Mouse (Mus musculus) cortical plate, adult 2 months (tissue): ENCODE measurements around the gene Dbil5. TPM values are rescaled to one million over a fixed set of nuclear protein-coding genes. Genes with fewer than 3 reads are reported as not detected.

ENCODE experiments used
- H3K27ac ChIP-seq: fragments of 200-500 bp; 2 replicates; pipeline ENCODE4 v1.5.1; 2012; ENCODE audit warnings: low read length, control low read depth, inconsistent platforms; ENCODE audit not compliant: insufficient read depth
- H3K4me1 ChIP-seq: fragments of 200-500 bp; 2 replicates; pipeline ENCODE4 v1.6.1; 2011; ENCODE audit warnings: low read length; ENCODE audit not compliant: control insufficient read depth, insufficient read depth
- H3K4me3 ChIP-seq: fragments of 200-500 bp; 2 replicates; pipeline ENCODE4 v1.5.1; 2011; ENCODE audit warnings: mild to moderate bottlenecking, low read length, control low read depth; ENCODE audit not compliant: insufficient read depth
- CTCF ChIP-seq: fragments of 200-500 bp; IDR thresholded peaks from 2 replicates; pipeline ENCODE4 v1.5.1; 2011; ENCODE audit warnings: mild to moderate bottlenecking, control low read depth, low read length; ENCODE audit not compliant: insufficient read depth; ENCODE audit errors: extremely low read depth
- POLR2A ChIP-seq: fragments of 200-500 bp; IDR thresholded peaks from 2 replicates; pipeline ENCODE4 v1.6.1; 2011; ENCODE audit warnings: mild to moderate bottlenecking, low read length, control low read depth; ENCODE audit not compliant: insufficient read depth; ENCODE audit errors: extremely low read depth
- polyA plus RNA-seq: library from polyadenylated mRNA; depleted of rRNA; stranded (reverse); fragments of >200 nt; gene quantifications from 2 replicates; pipeline ENCODE4 v1.2.3, GENCODE M21; 2012

Gene Dbil5
- polyA plus RNA-seq, 1 experiment = 1.9 TPM

- H3K4me3 ChIP-seq = no peak overlapping the region
- TF ChIP-seq CTCF (no peak), POLR2A (no peak)
- H3K4me1 ChIP-seq = no peaks in the 10 kb centered on the region
- H3K27ac ChIP-seq = no peak overlapping the region
These were observed 7.2 kb downstream of the Dbil5 start for GRCm38 (mm10) chr11:76224631-76225030.

DNA sequence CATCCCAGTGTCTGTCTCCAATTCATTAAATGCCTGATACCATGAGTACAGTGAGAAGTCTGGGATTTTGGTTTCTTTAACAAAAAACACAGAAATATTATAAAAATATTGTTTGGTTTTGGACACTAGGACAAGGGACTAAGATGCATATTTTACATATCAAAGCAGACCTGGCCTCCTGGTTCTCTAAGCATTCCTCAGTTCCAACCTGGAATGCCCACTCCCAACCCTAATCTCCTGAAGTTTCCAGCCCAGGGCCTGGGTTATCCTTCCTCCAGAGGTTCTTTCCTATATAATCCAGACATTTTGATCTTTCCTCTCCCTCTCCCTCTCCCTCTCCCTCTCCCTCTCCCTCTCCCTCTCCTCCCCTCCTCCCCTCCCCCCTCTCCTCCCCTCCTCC, 7.6 kb downstream of the Dbil5 start:
- Histone ChIP-seq H3K4me3 (no peak overlapping the region), H3K4me1 (no peaks in the 10 kb centered on the region), H3K27ac (no peak overlapping the region)
- no peak for TF ChIP-seq POLR2A
- TF ChIP-seq CTCF = no peak

DNA sequence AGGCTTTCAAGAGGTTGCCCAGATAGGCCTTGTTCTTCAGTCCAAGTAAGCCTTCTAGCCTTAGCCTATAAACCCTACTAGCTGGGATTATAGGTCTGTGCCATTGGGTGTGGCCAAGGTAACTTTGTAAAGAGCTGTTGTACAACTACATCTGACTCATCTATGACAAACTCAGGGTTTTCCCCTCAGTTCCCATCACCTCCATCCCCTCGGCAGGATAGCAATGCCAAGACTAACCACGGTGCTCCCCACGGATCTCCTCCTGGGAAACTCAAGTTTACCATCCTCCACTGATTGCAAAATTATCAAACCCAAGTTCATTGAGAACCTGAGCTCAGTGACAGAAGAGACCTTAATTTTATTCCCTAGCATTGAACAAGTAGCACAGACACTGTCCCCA, 18.7 kb downstream of the Dbil5 start:
- H3K4me1 ChIP-seq = no peaks in the 10 kb centered on the region
- H3K4me3 ChIP-seq = no peak overlapping the region
- TF ChIP-seq CTCF (no peak), POLR2A (no peak)
- H3K27ac ChIP-seq = no peak overlapping the region

DNA sequence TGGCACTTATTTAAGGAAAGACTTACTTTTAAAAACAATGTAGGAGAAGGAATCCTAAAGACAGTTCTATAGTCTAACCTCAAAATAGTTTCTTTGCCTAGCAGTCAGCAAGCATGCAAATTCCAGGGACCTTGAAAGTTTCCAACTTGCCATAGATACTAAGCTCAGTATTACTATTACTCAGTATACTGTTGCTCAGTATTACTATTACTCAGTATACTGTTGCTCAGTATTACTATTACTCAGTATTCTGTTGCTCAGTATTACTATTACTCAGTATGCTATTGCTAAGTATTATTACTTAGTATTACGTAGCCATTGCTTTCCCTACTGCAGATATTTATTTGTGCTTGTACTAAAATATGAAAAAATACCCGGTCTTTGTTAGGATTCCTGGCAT, 22.3 kb downstream of the Dbil5 start:
- Histone ChIP-seq H3K4me1 (peaks cover 3% of the 10 kb centered on the region; the same call in 1 of the 2 replicates), H3K4me3 (no peak overlapping the region), H3K27ac (no peak overlapping the region)
- TF ChIP-seq POLR2A (no peak), CTCF (no peak)

GRCm38 (mm10) chr11:76242901-76243810, 25.7 kb downstream of the Dbil5 start, which contains the start of the genes Mrm3 and Glod4:
Mrm3 (plus strand) TSS chr11:76243715.
Glod4 (minus strand) TSS chr11:76243725.
- Histone ChIP-seq H3K4me1 (peaks cover 3% of the 10 kb centered on the region; the same call in 1 of the 2 replicates), H3K27ac (0 out of 2 replicates have a peak within 1 kb of the TSS, but pooled peaks have one; percentile 58), H3K4me3 (peak within 1 kb of the TSS; percentile 80)
- TF ChIP-seq POLR2A = peak; percentile 91
- TF ChIP-seq CTCF = no peak

DNA sequence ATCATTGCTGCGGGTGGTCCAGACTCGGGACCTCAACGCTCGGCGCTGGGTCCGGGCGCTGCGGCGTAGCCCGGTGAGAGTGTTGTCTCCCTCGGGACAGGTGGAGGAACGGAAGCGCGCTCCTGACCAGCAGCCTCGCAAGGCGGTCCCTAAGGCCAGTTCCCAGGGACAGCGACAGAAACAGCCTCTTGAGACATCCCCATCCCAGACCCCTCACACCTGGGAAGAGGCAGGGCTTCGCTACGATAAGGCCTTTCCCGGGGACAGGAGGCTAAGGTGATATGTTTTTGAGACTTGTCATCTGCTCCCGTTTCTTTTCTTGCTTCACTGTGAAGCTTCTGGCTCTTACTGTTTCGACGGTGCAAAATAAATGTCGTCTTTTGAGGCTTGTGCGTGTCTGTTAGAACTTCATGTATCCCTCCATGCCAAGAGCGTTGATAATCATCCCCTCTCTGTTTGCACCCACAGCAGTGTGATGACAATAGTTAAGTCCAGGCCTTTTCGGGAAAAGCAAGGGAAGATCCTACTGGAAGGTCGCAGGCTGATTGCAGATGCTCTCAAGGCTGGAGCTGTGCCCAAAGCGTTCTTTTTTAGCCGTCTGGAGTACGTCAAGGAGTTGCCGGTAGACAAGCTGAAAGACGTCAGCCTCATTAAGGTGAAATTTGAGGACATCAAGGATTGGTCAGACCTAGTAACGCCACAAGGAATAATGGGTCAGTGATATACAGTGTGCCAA, 26.6 kb downstream of the Dbil5 start:
- no peak for TF ChIP-seq POLR2A
- TF ChIP-seq CTCF = no peak
- H3K27ac ChIP-seq = no peak overlapping the region
- peaks cover 3% of the 10 kb centered on the region; the same call in 1 of the 2 replicates for H3K4me1 ChIP-seq
- H3K4me3 ChIP-seq = peak overlapping the region; percentile 80

DNA sequence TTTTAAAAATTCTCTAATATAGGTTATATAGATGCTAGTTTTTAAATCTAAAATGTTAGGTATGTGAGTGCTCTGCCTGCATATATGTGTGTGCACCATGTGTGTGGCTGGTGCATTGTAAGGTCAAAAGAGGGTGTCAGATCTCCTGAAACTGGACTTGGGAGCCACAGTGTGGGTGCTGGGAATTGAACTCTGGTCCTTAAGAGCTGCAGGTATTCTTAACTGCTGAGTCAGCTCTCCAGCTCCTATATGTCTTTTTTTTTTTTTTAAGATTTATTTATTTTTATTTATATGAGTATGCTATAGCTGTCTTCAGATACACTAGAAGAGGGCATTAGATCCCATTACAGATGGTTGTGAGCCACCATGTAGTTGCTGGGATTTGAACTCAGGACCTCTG, 29.0 kb downstream of the Dbil5 start:
- Histone ChIP-seq H3K27ac (no peak overlapping the region), H3K4me3 (no peak overlapping the region), H3K4me1 (peaks cover 3% of the 10 kb centered on the region; the same call in 1 of the 2 replicates)
- TF ChIP-seq CTCF = no peak
- TF ChIP-seq POLR2A = no peak

- TF ChIP-seq POLR2A = no peak
- no peak for TF ChIP-seq CTCF
- H3K27ac ChIP-seq = no peak overlapping the region
- no peak overlapping the region for H3K4me3 ChIP-seq
- peaks cover 3% of the 10 kb centered on the region; the same call in 1 of the 2 replicates for H3K4me1 ChIP-seq
These were observed 29.8 kb downstream of the Dbil5 start for GRCm38 (mm10) chr11:76247239-76247638.

DNA sequence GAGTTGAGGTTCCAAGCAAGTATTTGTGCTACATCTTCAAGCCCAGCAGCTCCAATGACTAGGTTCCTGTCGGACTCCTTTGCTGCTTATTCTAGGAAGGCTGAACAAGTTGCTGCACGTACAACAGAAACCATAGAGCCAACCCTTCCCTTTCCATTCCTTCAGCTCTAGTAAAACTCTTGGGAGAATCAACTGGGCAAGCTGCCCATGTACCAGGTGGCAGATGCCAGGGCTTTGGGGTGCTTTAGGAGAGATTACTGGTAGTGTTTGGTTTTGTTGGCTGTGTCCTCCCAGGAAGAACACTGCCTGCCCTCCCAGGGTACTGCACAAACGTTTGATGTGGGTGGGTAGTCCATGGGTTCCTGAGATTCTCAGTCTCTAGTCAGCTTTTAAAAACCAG, 34.6 kb downstream of the Dbil5 start:
- Histone ChIP-seq H3K27ac (no peak overlapping the region), H3K4me3 (no peak overlapping the region), H3K4me1 (peaks cover 2% of the 10 kb centered on the region)
- TF ChIP-seq CTCF (no peak), POLR2A (no peak)
